Mouse (Mus musculus): ENCODE data around the gene Slk.

DNA sequence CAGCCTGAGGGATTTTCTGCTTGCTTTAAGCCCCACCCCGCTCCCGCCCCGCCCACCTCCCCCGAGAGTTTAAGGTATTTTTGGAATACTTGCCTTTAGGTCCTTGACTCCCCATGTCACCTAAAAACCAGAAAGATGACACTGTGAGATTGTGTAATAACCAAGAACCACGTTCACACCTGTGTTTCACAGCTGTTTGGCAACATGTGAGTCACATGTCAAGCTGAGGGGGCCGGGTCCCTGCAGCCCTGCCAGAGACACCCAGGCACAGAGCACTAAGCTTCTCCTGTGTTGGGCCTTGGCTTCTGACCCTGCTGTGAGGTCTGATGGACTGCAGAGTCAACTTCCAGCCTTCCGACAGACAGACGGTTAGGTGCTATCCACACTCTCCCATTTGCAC is 88.1 kb downstream of the Slk start:
- TF ChIP-seq CTCF (IDR thresholded peaks at IDR 0.05) (no peak), EP300 (IDR thresholded peaks at IDR 0.05) (no peak)

Measured in lung, postnatal 0 days (tissue).